Mouse (Mus musculus) small intestine, adult 2 months (tissue): ENCODE data around the gene Cbln3. TPM values are rescaled to one million over a fixed set of nuclear protein-coding genes. Genes with fewer than 3 reads are reported as not detected.

Experiments
- H3K27ac ChIP-seq: fragments of 200-500 bp; 2 replicates; pipeline ENCODE4 v1.5.1; 2012; ENCODE audit warnings: low read depth, low read length, control low read depth, inconsistent platforms; ENCODE audit not compliant: insufficient read depth
- H3K27me3 ChIP-seq: fragments of 200-500 bp; 2 replicates; pipeline ENCODE4 v1.6.1; 2012; ENCODE audit warnings: mild to moderate bottlenecking, moderate library complexity, low read length, inconsistent platforms; ENCODE audit not compliant: control insufficient read depth, insufficient read depth
- H3K36me3 ChIP-seq: fragments of 200-500 bp; 2 replicates; pipeline ENCODE4 v1.6.1; 2012; ENCODE audit warnings: mild to moderate bottlenecking, low read length, control low read depth, inconsistent platforms; ENCODE audit not compliant: control insufficient read depth, insufficient read depth
- H3K4me1 ChIP-seq: fragments of 200-500 bp; 2 replicates; pipeline ENCODE4 v1.6.1; 2012; ENCODE audit warnings: low read length, inconsistent platforms, mixed read lengths; ENCODE audit not compliant: control insufficient read depth, insufficient read depth, insufficient read length
- H3K4me3 ChIP-seq: fragments of 200-500 bp; 2 replicates; pipeline ENCODE4 v1.5.1; 2012; ENCODE audit warnings: low read depth, mild to moderate bottlenecking, control low read depth, inconsistent platforms, low read length, moderate library complexity
- CTCF ChIP-seq: fragments of 200-500 bp; IDR thresholded peaks from 2 replicates; pipeline ENCODE4 v1.5.1; 2012; ENCODE audit warnings: low read depth, mild to moderate bottlenecking, control low read depth, inconsistent platforms, low read length, moderate library complexity, mixed read lengths; ENCODE audit not compliant: insufficient replicate concordance, insufficient read length; ENCODE audit errors: extremely low read depth
- POLR2A ChIP-seq: fragments of 200-500 bp; IDR thresholded peaks from 2 replicates; pipeline ENCODE4 v1.6.1; 2012; ENCODE audit warnings: low read depth, mild to moderate bottlenecking, control low read depth, inconsistent platforms, low read length, moderate library complexity
- WGBS: fragments of 180-500 bp; shearing (Covaris S2); methylation state at CpG from one replicate; pipeline ENCODE4 v1.1.7; 2018; 5-methylcytosine and 5-hydroxymethylcytosine counted together
- polyA plus RNA-seq: library from polyadenylated mRNA; depleted of rRNA; stranded (reverse); fragments of >200 nt; gene quantifications from 2 replicates; pipeline ENCODE4 v1.2.3, GENCODE M21; 2012; rRNA removed

Gene Cbln3
- polyA plus RNA-seq, 1 experiment: 0.56 TPM

DNA sequence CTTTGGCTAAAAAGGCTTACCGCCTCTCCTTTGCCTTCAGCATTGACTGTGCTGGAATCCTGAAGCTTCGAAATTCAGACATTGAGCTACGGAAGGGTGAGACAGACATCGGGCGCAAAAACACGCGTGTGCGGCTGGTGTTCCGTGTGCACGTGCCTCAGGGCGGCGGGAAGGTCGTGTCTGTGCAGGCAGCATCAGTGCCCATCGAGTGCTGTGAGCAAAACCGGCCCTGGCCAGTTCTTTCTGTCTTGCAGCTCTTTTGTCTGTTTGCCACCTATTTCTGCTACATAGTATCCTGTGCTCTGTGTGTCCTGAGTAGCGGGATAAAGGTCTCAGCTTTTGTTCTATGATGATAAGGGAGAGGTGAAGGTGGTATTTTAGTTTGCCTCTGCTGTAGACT, 54.3 kb downstream of the Cbln3 start:
- TF ChIP-seq CTCF: no peak
- no peak for TF ChIP-seq POLR2A
- peaks cover 11% of the 10 kb centered on the region for H3K27me3 ChIP-seq
- H3K4me3 ChIP-seq: no peak overlapping the region
- 89% methylated on average over 16 of the region's 16 CpGs for WGBS
- H3K36me3 ChIP-seq: no peaks in the 10 kb centered on the region
- H3K4me1 ChIP-seq: no peaks in the 10 kb centered on the region
- H3K27ac ChIP-seq: no peak overlapping the region

Other genes starting within 250 kb of the Cbln3 start
- 35.4 and 37.2 TPM in 2 replicates for gene Ipo4, start 248.4 kb downstream of the Cbln3 start, polyA plus RNA-seq
- 8.6 and 9.3 TPM in 2 replicates for gene Gm49378, start 246.5 kb downstream of the Cbln3 start, polyA plus RNA-seq
- gene Tm9sf1, start 240.6 kb downstream of the Cbln3 start, polyA plus RNA-seq: 58.8 and 104 TPM in 2 replicates
- gene Tssk4, start 234.2 kb downstream of the Cbln3 start, polyA plus RNA-seq: 0.56 and 1.1 TPM in 2 replicates
- 17.2 and 23.9 TPM in 2 replicates for gene Mdp1, start 223.9 kb downstream of the Cbln3 start, polyA plus RNA-seq
- gene Gmpr2, start 212.5 kb downstream of the Cbln3 start, polyA plus RNA-seq: 5.2 and 9.6 TPM in 2 replicates
- gene Nedd8, start 212.3 kb downstream of the Cbln3 start, polyA plus RNA-seq: 135 and 228 TPM in 2 replicates
- 8.1 and 11.1 TPM in 2 replicates for gene Tinf2, start 202.6 kb downstream of the Cbln3 start, polyA plus RNA-seq
- 0.62 and 0.89 TPM in 2 replicates for gene Tgm1, start 170.5 kb downstream of the Cbln3 start, polyA plus RNA-seq
- 28.1 and 43.5 TPM in 2 replicates for gene Rabggta, start 162.1 kb downstream of the Cbln3 start, polyA plus RNA-seq
- 217 and 223 TPM in 2 replicates for gene Dhrs1, start 138.7 kb downstream of the Cbln3 start, polyA plus RNA-seq
- gene Nop9, start 138.7 kb downstream of the Cbln3 start, polyA plus RNA-seq: 5.9 and 8.0 TPM in 2 replicates
- 309 and 797 TPM in 2 replicates for gene Cideb, start 125.9 kb downstream of the Cbln3 start, polyA plus RNA-seq
- gene Ltb4r2, start 123.0 kb downstream of the Cbln3 start, polyA plus RNA-seq: 65.3 and 90.6 TPM in 2 replicates
- gene Ltb4r1, start 118.4 kb downstream of the Cbln3 start, polyA plus RNA-seq: 25.3 and 26.4 TPM in 2 replicates
- 3.3 and 6.1 TPM in 2 replicates for gene Adcy4, start 100.3 kb downstream of the Cbln3 start, polyA plus RNA-seq
- 24.7 and 42.1 TPM in 2 replicates for gene Ripk3, start 95.5 kb downstream of the Cbln3 start, polyA plus RNA-seq
- 5.8 and 7.6 TPM in 2 replicates for gene Nfatc4, start 61.2 kb downstream of the Cbln3 start, polyA plus RNA-seq
- gene Nynrin, start 30.4 kb downstream of the Cbln3 start, polyA plus RNA-seq: 1.4 and 1.8 TPM in 2 replicates
- 12.6 and 32.7 TPM in 2 replicates for gene Khnyn, start 555 bp upstream of the Cbln3 start, polyA plus RNA-seq
- 17.8 and 34.0 TPM in 2 replicates for gene Sdr39u1, start 15.9 kb upstream of the Cbln3 start, polyA plus RNA-seq
- 0.60 TPM in 1 of 2 replicates, not detected in the other for gene Cma1, start 60.3 kb upstream of the Cbln3 start, polyA plus RNA-seq
- gene Cma2, start 66.6 kb upstream of the Cbln3 start, polyA plus RNA-seq: 0.86 TPM in 1 of 2 replicates, not detected in the other
- gene Mcpt1, start 133.6 kb upstream of the Cbln3 start, polyA plus RNA-seq: 3.0 and 11.6 TPM in 2 replicates
- not detected in 2 replicates for gene Mcpt9, start 146.1 kb upstream of the Cbln3 start, polyA plus RNA-seq
- gene Mcpt2, start 157.6 kb upstream of the Cbln3 start, polyA plus RNA-seq: 0.93 and 1.7 TPM in 2 replicates
- 0.14 and 0.34 TPM in 2 replicates for gene Mcpt4, start 177.9 kb upstream of the Cbln3 start, polyA plus RNA-seq
- not detected in 2 replicates for gene Mcpt8, start 200.9 kb upstream of the Cbln3 start, polyA plus RNA-seq
- 0.25 TPM in 1 of 2 replicates, not detected in the other for gene Ctsg, start 218.2 kb upstream of the Cbln3 start, polyA plus RNA-seq
- gene Gzme, start 236.2 kb upstream of the Cbln3 start, polyA plus RNA-seq: not detected in 2 replicates
- gene Gzmd, start 248.2 kb upstream of the Cbln3 start, polyA plus RNA-seq: not detected in 2 replicates